Mouse (Mus musculus) small intestine, adult 2 months (tissue): ENCODE data around the gene Pacrg.

ENCODE experiments used
- CTCF ChIP-seq: fragments of 200-500 bp; IDR thresholded peaks from 2 replicates; pipeline ENCODE4 v1.5.1; 2012; ENCODE audit warnings: low read depth, mild to moderate bottlenecking, control low read depth, inconsistent platforms, low read length, moderate library complexity, mixed read lengths; ENCODE audit not compliant: insufficient replicate concordance, insufficient read length; ENCODE audit errors: extremely low read depth
- POLR2A ChIP-seq: fragments of 200-500 bp; IDR thresholded peaks from 2 replicates; pipeline ENCODE4 v1.6.1; 2012; ENCODE audit warnings: low read depth, mild to moderate bottlenecking, control low read depth, inconsistent platforms, low read length, moderate library complexity

- TF ChIP-seq POLR2A (no peak), CTCF (no peak)
These were observed 228.5 kb downstream of the Pacrg start for GRCm38 (mm10) chr17:10611626-10612025.
